Mouse (Mus musculus) kidney, embryonic 14.5 days (tissue): ENCODE data around the gene Gm3250. TPM values are rescaled to one million over a fixed set of nuclear protein-coding genes. Genes with fewer than 3 reads are reported as not detected.
"Not testable (repeated sequence)": the region's sequence is repeated elsewhere in the genome, so short reads cannot be mapped to it uniquely, and the experiment has no call there.

Experiments
- ATAC-seq: fragments of 200-750 bp; cut with Nextera tagmentation; 2 replicates; pipeline ENCODE4 v1.8.0; 2017; ENCODE audit warnings: moderate number of reproducible peaks, mild to moderate bottlenecking, moderate TSS enrichment, moderate library complexity; ENCODE audit not compliant: low FRiP score, low TSS enrichment
- H3K27ac ChIP-seq: fragments of 300-500 bp; sonication (generic); 2 replicates; pipeline ENCODE4 v1.5.1; 2014; ENCODE audit warnings: low read depth, mild to moderate bottlenecking, low read length, moderate library complexity, mixed read lengths
- H3K27me3 ChIP-seq: fragments of 300-500 bp; sonication (generic); 2 replicates; pipeline ENCODE4 v1.6.1; 2014; ENCODE audit warnings: mild to moderate bottlenecking, low read length; ENCODE audit not compliant: control insufficient read depth, insufficient read depth
- H3K36me3 ChIP-seq: fragments of 300-500 bp; sonication (generic); 2 replicates; pipeline ENCODE4 v1.6.1; 2014; ENCODE audit warnings: low read length, mixed read lengths; ENCODE audit not compliant: control insufficient read depth, insufficient read depth
- H3K4me1 ChIP-seq: fragments of 300-500 bp; sonication (generic); 2 replicates; pipeline ENCODE4 v1.6.1; 2014; ENCODE audit warnings: low read length, mixed read lengths; ENCODE audit not compliant: control insufficient read depth, insufficient read depth
- H3K4me2 ChIP-seq: fragments of 300-500 bp; sonication (generic); replicated peaks from 2 replicates; pipeline ENCODE4 v1.6.1; 2014; ENCODE audit warnings: low read depth, mild to moderate bottlenecking, low read length
- H3K4me3 ChIP-seq: fragments of 300-500 bp; sonication (generic); 2 replicates; pipeline ENCODE4 v1.5.1; 2014; ENCODE audit warnings: mild to moderate bottlenecking, low read length
- H3K9ac ChIP-seq: fragments of 300-500 bp; sonication (generic); 2 replicates; pipeline ENCODE4 v1.6.1; 2014; ENCODE audit warnings: low read depth, mild to moderate bottlenecking, low read length, moderate library complexity
- H3K9me3 ChIP-seq: fragments of 300-500 bp; sonication (generic); 2 replicates; pipeline ENCODE4 v1.6.1; 2016; ENCODE audit warnings: low read length; ENCODE audit not compliant: control insufficient read depth
- WGBS: fragments of 180-500 bp; shearing (Covaris S2); extraction: QIAGEN DNeasy Blood & Tissue Kit; methylation state at CpG from one replicate; pipeline ENCODE4 v1.1.7; 2014; 5-methylcytosine and 5-hydroxymethylcytosine counted together
- polyA plus RNA-seq: library from polyadenylated mRNA; unstranded; fragments of >200 nt; fragmentation: Nextera tagmentation; extraction: Ambion mirVana; gene quantifications from 2 replicates; pipeline ENCODE4 v1.2.1, GENCODE M21; 2014

The Gm3250 gene
- polyA plus RNA-seq, 1 experiment from 2014 or later, result not detected

DNA sequence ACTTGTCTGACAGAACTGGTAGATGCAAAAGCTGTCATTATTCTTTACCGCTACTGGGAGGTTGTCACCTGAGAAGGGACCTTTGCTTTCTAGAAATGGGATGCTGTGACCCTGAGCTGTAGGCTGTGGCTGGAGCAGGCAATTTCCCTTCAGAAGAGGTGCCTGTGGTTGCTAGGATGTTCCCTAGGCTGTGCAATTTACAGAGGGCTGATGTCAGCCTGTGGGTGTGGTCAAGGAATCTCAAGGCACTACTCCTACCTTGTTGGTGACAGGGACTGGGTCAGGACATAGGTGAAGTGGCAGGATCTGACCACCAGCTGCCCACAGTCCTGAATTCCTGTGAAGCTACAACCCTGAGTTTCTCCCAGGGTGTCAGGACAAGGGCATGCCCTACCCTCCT is 12.6 kb downstream of the Gm3250 start:
- Histone ChIP-seq H3K27me3 (no peaks in the 10 kb centered on the region), H3K4me3 (no peak overlapping the region)
- 65% methylated on average over 1 of the region's 1 CpGs for WGBS

DNA sequence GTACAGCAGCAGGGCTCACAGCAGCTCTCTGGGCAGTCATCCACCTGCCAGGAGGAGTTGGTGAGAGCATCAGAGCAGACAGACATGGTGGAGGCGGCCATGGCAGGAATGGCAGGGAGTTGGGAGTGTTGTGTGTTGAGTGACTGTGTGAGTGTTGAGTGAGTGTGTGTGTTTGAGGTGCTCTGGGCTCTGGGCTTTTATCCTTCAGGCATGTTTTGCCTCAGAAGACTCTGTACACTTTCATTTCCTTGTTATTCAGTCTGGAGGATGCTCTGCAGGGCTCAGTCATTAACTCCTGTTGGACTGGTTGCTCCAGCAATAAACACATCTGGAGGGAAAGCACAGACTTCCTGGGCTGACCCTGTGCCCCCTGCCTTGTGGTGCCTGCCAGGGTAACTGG is 22.8 kb downstream of the Gm3250 start, which contains the start of gene Gm3233:
Gm3233 (minus strand) TSS at position 101 of the 400 bp plus-strand sequence.
- H3K4me2 ChIP-seq, H3K36me3 ChIP-seq, H3K4me1 ChIP-seq, H3K9me3 ChIP-seq, H3K27me3 ChIP-seq, H3K4me3 ChIP-seq, H3K9ac ChIP-seq, H3K27ac ChIP-seq, ATAC-seq: not testable (repeated sequence)
- WGBS, result no CpG with 5 or more reads among the region's 1 CpGs

More for the DNA sequence above, 12.6 kb downstream of the Gm3250 start:
- Histone ChIP-seq H3K4me1 (no peaks in the 10 kb centered on the region), H3K36me3 (no peaks in the 10 kb centered on the region), H3K4me2 (no peak overlapping the region), H3K27ac (no peak overlapping the region), H3K9me3 (no peaks in the 10 kb centered on the region), H3K9ac (no peak overlapping the region)
- ATAC-seq, result no peak

DNA sequence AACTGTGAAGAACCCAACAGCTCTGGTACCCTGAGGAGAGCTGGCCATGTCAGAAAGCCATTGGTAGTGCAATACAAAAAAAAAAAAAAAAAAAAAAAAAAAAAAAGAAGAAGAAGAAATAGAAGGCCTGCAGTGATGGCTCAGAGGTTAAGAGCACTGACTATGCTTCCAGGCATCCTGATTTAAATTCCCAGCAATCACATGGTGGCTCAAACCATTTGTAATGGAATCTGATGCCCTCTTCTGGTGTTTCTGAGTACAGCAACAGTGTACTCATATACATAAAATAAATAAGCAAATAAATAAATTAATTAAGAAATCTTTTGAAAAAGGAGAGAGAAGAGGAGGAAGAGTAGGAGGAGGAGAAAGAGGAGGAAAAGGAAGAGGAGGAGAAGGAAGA is 28.9 kb downstream of the Gm3250 start:
- H3K27ac ChIP-seq, result no peak overlapping the region
- no peak for ATAC-seq

DNA sequence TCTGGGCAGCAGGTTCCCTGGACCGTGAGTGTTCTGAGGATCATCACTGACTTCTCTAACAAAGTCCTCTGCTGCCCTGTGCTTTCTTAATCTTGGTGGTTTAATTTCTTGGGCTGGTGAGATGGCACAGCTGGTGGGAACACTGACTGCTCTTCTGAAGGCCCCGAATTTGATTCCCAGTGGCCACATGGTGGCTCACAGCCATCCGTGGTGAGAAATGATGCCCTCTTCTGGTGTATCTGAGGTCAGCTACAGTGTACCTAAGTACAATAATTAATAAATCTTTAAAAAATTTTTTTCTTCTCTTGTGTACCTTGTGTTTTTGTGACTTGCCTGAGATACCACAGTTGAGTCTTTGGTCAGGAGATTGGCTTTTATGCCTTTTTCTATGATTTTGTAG is 30.0 kb downstream of the Gm3250 start:
- WGBS, result 60% methylated on average over 3 of the region's 3 CpGs
- H3K27ac ChIP-seq, H3K9ac ChIP-seq, ATAC-seq, H3K4me3 ChIP-seq, H3K4me2 ChIP-seq, H3K4me1 ChIP-seq, H3K27me3 ChIP-seq, H3K36me3 ChIP-seq, H3K9me3 ChIP-seq: not testable (repeated sequence)

More for the DNA sequence above, 28.9 kb downstream of the Gm3250 start:
- H3K27me3 ChIP-seq, result no peaks in the 10 kb centered on the region
- no peaks in the 10 kb centered on the region for H3K9me3 ChIP-seq
- H3K4me1 ChIP-seq, result no peaks in the 10 kb centered on the region
- H3K36me3 ChIP-seq, result no peaks in the 10 kb centered on the region
- H3K4me2 ChIP-seq, result no peak overlapping the region
- no peak overlapping the region for H3K9ac ChIP-seq
- no peak overlapping the region for H3K4me3 ChIP-seq

DNA sequence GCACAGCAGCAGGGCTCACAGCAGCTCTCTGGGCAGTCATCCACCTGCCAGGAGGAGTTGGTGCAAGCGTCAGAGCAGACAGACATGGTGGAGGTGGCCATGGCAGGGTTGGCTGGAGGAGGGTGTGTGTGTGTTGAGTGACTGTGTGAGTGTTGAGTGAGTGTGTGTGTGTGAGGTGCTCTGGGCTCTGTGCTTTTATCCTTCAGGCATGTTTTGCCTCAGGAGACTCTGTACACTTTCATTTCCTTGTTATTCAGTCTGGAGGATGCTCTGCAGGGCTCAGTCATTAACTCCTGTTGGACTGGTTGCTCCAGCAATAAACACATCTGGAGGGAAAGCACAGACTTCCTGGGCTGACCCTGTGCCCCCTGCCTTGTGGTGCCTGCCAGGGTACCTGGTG is 31.1 kb downstream of the Gm3250 start, which contains the start of gene Gm9736:
Gm9736 (minus strand) TSS at position 101 of the 400 bp plus-strand sequence.
- not testable (repeated sequence) for ATAC-seq
- 60% methylated on average over 1 of the region's 1 CpGs for WGBS

GRCm38 (mm10) chr10:77750686-77751085 is 31.7 kb downstream of the Gm3250 start:
- 73% methylated on average over 1 of the region's 1 CpGs for WGBS

More for the DNA sequence above, 31.1 kb downstream of the Gm3250 start, which contains the start of gene Gm9736:
- not testable (repeated sequence) for H3K9ac ChIP-seq, H3K27me3 ChIP-seq, H3K27ac ChIP-seq, H3K36me3 ChIP-seq, H3K9me3 ChIP-seq, H3K4me3 ChIP-seq, H3K4me1 ChIP-seq, H3K4me2 ChIP-seq

DNA sequence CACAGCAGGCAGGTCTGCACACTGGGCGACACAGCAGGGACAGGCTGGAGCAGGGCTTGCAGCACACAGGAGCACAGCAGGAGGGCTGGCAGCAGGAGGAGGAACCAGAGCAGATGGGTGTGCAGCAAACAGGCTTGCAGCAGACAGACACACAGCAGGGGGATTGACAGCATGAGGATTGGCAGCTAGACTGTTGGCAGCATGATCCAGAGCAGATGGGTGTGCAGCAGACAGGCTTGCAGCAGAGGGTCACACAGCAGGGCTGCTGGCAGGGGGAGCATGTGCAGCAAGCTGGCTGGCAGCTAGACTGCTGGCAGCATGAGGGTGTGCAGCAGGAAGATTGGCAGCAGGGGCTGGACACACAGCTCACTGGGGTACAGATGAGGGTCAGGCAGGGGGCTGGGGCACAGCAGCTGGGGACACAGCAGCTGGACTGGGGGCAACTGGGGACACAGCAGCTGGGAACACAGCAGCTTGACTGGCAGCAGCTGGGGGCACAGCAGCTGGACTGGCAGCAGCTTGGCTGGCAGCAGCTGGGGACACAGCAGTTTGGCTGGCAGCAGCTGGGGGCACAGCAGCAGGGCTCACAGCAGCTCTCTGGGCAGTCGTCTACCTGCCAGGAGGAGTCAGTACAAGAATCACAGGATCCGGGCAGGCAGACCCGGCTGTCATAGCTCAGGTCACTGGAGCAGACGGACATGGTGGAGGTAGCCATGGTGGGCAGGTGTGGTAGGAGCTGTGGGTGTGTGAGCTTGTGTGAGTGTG is 40.2 kb downstream of the Gm3250 start, which contains the start of gene Gm18596:
Gm18596 (minus strand) TSS at position 715 of the 765 bp plus-strand sequence.
- not testable (repeated sequence) for ATAC-seq, H3K4me2 ChIP-seq, H3K4me3 ChIP-seq, H3K9ac ChIP-seq, H3K27ac ChIP-seq, H3K36me3 ChIP-seq, H3K4me1 ChIP-seq, H3K9me3 ChIP-seq, H3K27me3 ChIP-seq
- 55% methylated on average over 4 of the region's 5 CpGs for WGBS

More at GRCm38 (mm10) chr10:77750686-77751085, 31.7 kb downstream of the Gm3250 start:
- not testable (repeated sequence) for H3K9me3 ChIP-seq, H3K4me2 ChIP-seq, H3K9ac ChIP-seq, H3K27me3 ChIP-seq, ATAC-seq, H3K4me1 ChIP-seq, H3K36me3 ChIP-seq, H3K4me3 ChIP-seq, H3K27ac ChIP-seq

DNA sequence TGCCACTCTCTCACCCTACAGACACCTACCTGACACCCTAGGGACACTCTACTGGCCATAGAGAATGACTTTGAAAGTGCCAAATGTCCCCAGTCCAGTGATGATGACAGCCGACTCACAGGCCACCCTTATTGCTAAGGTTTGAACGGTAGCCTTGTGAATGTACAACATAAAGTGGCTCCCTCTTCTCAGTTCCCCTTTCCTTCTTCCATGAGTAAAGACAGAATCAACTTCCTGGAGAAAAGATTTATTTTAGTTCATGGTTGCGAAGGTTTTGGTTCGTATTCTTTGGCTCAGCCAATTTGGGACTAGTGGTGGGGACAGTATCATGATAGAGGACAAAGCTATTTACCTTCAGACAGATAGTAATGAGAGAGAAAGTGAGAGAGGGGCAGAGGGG is 43.4 kb downstream of the Gm3250 start:
- 89% methylated on average over 4 of the region's 4 CpGs for WGBS
- H3K4me2 ChIP-seq, result no peak overlapping the region
- H3K9ac ChIP-seq, result no peak overlapping the region
- H3K36me3 ChIP-seq, result no peaks in the 10 kb centered on the region
- H3K9me3 ChIP-seq, result peaks cover 9% of the 10 kb centered on the region; the same call in 1 of the 2 replicates
- H3K27ac ChIP-seq, result no peak overlapping the region
- no peaks in the 10 kb centered on the region for H3K27me3 ChIP-seq
- no peak for ATAC-seq
- no peaks in the 10 kb centered on the region for H3K4me1 ChIP-seq
- H3K4me3 ChIP-seq, result no peak overlapping the region

- Histone ChIP-seq H3K27me3 (no peaks in the 10 kb centered on the region), H3K9ac (no peak overlapping the region), H3K36me3 (no peaks in the 10 kb centered on the region), H3K4me1 (no peaks in the 10 kb centered on the region), H3K9me3 (peaks cover 9% of the 10 kb centered on the region; the same call in 1 of the 2 replicates), H3K4me3 (no peak overlapping the region), H3K27ac (no peak overlapping the region), H3K4me2 (no peak overlapping the region)
- 85% methylated on average over 1 of the region's 1 CpGs for WGBS
- no peak for ATAC-seq
Observed at GRCm38 (mm10) chr10:77735928-77736327, 46.4 kb downstream of the Gm3250 start.
